Mouse (Mus musculus) retina, postnatal 7 days (tissue): ENCODE data around the gene Gm9964.
"Not testable (repeated sequence)": the region's sequence is repeated elsewhere in the genome, so short reads cannot be mapped to it uniquely, and the experiment has no call there.

Experiments used
- DNase-seq: peaks from one replicate; pipeline ENCODE4 v3.0.0-alpha.2; 2012; ENCODE audit warnings: low read depth, low spot score

Gm9964 gene

GRCm38 (mm10) chr11:79299719-79300431 is 3.2 kb upstream of the Gm9964 start:
- no peak for DNase-seq

DNA sequence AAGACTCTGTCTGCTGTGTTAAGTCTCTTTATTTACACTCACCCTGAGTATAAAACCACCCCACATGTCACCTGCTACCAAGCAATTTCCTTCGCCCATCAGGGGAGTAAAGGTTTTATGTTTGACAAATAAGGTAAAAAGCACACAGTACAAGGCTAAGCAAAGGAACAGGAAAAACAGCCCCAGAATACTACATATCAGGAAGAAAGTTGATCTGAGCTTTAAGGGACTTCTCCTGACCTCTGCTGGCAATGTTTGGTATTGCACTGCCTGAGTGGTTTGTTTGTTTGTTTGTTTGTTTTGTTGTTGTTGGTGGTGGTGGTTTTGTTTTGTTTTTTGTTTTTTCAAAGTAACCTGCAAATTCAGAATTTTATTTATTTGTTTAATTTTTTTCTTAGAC is 539 bp downstream of the Gm9964 start:
- DNase-seq, result peak; percentile 48

DNA sequence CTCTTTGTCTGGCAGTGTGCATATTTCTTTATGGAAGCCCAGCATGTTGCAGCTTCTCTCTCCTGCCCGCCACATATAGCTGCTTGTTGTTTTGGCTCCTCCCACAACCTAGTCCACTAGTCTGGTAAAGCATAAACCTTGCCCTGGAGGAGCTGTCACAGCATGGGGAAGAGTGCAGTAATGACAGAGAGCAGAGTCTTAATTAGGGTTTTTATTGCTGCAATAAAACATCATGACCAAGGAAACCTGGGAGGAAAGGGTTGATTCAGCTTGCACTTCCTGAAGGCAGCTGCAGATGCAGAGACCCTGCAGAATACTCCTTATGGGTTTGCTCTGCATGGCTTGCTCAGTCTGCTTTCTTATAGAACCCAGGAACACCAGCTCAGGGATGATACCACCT is 2.7 kb downstream of the Gm9964 start:
- no peak for DNase-seq

DNA sequence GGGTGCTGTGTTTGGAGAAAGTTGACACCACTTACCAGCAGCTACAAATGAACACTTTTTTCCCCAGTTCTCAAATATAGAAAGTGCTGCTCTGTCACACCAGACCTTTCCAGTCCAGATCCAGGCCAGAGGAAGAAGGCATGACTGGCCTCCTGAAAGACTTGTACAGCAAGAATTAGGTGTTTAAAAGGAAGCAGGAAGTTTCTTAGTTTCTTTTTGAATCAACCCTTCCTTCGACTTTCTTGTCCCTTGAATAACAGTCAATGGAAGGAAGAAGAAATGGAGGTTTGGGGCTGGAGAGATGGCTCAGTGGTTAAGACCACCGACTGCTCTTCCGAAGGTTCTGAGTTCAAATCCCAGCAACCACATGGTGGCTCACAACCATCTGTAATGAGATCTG is 3.7 kb downstream of the Gm9964 start:
- DNase-seq, result no peak

- no peak for DNase-seq
These were observed 4.6 kb downstream of the Gm9964 start for GRCm38 (mm10) chr11:79292130-79292529.

DNA sequence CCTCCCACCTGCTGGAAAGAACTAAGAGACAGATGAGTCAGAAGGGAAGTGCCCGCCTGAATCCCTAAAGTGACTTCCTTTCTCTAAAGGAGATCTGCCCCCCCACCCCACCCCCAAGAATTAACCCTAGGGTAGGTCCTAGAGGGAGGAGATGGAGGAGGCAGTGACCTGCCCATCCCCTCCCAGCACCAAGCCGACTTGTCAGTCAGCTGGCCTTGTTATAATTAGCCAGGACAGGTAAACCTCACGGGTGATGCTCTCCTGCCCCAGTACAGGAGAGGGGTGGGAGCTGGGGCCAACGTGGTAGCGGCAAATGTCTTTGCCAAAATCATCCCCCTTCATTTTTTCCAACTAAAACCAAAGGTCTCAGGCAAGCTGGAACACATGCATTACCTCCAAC is 5.1 kb downstream of the Gm9964 start:
- DNase-seq, result no peak

GRCm38 (mm10) chr11:79290473-79290872 is 6.2 kb downstream of the Gm9964 start:
- DNase-seq, result peak; percentile 37

DNA sequence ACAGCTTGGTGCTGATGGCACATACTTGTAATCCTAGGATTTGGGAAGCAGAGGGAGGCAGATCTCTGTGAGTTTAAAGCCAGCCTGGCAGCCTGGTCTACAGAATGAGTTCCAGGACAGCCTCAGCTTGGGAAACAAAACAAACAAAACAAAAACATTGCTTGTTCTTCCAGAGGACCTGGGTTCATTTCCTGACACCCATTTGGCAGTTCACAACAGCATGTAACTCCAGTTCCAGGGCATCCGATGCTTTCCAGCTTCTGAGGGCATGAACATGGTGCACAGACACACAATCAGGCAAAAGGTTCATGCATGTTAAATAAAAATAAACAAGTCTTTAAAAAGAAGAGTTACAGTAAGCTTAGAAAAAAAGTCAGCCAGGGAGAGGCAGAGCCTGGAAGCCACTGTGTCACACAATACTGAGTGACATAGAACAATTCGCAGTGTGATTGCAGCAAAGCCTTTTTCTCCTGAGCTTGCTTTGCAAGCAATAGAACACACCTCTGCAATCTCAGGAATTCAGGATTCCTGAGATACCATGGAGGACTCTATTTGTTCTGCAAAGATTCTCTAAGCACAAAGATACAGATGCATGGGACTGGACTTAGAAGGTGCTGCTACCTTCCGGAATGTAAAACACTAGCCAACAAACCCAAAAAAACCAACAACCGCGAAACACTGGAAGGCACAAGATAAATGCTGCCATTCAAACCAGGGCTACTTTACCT is 7.6 kb downstream of the Gm9964 start:
- no peak for DNase-seq

GRCm38 (mm10) chr11:79288278-79288843 is 8.3 kb downstream of the Gm9964 start:
- no peak for DNase-seq

DNA sequence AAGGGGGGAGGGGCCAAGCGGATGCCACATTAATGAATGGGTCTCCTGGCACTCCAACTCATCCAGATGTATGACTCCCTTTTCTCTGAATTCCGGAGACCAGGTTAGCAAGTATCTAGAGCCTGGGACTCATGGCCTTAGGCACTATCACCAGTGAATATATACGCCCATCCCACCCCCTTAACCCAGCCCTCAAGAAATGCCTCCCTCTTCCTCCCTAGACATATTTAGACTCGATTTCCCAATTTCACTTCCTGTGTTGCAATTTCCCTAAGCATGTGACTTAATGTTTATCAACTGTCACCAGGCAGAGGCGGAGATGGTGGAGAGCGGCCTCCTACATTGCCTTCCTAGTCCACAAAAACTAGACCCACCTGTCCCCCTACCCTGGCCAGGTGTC is 9.3 kb downstream of the Gm9964 start:
- DNase-seq, result no peak

DNA sequence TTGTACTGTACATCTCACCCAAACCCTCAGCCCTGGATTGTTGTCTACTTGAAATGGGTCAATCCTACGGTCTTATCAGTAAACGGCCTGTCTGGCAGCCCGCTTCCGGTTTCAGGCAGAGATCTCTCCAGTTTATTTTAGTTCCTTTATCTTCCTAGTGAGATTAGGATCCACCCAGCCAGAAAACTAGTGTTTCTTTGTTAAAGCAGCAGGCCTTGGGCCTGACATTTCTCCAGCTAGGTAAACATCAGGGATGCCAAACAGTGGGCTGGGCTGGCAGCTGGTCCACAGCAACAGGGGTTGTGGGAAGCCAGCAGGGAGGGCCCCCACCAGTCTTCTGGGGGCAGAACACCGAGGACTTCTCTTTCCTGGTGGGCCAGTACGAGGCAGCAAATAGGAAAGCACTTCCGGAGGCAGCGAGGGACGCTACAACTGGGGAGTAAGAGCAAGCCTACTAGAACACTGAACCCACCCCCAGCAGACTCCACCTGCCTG is 10.4 kb downstream of the Gm9964 start:
- no peak for DNase-seq

DNA sequence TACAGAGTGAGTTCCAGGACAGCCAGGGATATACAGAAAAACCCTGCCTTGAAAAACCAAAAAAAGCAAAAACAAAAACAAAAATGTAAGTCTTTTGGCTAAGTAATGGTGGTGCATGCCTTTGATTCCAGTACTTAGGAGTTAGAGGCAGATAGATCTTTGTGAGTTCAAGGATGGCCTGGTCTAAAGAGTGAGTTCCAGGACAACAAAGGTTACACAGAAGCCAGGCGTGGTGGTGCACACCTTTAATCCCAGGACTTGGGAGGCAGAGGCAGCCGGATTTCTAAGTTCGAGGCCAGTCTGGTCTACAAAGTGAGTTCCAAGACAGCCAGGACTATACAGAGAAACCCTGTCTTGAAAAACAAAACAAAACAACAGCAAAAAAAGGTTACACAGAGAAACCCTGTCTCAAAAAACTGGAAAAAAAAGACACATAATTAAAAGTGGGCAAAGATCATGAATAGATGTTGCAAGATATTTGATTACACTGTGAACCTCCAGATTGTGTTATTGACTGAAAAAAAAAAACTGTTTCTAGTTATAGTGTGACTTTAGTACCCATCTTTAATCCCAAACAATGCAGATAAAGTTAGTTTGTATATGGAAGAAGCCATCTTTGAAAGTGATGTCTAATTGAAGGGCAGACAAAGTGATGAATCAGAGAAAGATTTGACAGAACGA is 13.2 kb downstream of the Gm9964 start:
- no peak for DNase-seq

DNA sequence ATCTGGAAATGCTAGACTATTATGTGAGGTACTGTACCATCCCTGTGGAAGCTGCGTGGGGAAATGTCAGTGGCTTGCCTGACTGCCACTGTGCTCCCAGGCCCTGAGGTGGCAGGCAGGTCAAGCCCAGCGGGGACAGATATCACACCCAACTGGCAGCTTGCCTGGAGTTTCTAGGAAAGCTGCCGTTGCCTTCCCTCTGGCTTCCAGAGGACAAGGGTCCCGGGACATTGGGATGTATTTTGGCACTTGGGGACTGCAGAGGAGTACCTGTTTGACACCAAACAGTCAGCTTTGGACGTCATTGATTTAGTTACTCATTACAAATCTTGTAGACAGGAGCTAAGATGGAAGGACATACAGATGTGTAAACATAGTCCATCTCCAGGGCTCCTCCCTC is 15.3 kb downstream of the Gm9964 start:
- DNase-seq, result no peak

- no peak for DNase-seq
These were observed 16.8 kb downstream of the Gm9964 start for GRCm38 (mm10) chr11:79279732-79280405.

GRCm38 (mm10) chr11:79273757-79274156 is 22.9 kb downstream of the Gm9964 start:
- DNase-seq, result no peak

DNA sequence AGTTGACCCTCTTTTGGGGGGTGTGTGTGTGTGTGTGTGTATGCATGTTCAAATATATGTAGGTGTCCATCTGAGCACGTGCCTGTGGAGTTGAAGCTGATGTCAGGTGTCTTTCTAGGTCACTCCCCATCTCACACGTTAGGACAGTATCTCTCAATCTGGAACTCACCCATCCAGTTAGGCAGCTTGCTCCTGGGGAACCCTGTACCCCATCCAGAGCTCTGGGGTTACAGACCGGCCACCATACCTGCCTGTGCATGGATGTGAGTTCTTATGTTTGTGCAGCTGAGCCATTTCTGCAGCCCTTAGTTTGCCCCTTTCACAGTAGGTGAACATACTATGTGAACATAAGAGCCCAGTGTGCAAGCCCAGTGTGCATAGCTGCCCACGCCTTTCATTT is 23.7 kb downstream of the Gm9964 start:
- no peak for DNase-seq

DNA sequence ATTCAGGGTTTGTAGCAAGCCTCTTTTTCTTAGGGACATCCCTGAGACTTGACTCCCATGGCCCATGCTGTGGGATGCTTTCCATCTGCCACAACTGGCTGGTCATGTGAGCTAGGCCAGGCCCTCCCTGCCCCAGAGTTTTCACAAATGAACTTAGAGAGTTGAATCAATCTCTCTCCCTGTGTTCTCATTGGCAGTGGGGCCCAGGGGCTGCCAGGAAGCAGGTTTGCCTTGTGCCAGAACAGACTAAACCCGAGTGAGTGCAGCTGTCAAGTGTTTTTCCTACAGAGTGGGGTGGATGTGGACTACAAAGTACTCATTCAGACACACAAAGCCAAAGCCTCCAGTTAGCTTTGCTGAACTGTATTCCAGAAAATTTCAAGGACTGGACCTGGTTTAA is 29.5 kb downstream of the Gm9964 start:
- no peak for DNase-seq

DNA sequence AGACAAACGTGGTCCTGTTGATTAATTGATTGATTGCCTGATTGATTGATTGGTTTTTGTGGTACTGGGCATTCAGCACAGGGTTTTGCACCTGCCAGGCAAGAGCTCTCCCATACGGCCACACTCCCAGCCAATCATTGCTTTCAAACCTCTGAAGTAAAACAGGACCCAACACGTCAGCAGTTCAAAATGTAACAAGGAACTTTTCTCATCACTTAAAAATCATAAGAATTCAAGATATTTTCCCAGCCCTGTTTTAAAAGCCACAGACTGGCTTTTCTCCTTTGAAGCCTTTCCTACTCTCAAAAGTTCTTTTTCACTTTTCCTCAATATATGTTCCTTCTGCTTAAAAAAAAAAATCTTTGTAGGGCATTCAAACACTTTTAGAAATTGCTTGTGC is 32.3 kb downstream of the Gm9964 start:
- no peak for DNase-seq

- DNase-seq, result not testable (repeated sequence)
These were observed 36.6 kb downstream of the Gm9964 start for GRCm38 (mm10) chr11:79260126-79260525.

DNA sequence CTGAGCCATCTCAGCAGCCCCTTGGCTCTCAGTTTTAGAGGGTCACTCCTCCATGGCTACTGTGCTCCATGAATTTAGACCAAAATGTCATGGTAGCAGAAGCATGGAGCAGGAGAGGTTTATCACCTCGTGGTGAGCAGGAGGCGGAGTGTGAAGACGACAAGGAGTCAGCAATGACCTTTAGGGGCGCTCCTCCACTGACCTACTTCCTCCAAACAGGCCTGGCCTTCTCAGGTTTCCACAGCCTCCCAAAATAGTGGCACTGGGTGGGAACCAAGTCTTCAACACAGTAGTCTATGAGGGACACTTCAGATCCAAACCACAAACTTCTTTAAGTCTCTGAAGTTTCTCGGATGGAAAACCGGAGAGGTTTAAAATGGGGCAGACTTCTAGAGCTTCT is 38.0 kb downstream of the Gm9964 start:
- DNase-seq, result no peak

GRCm38 (mm10) chr11:79254391-79255098 is 42.2 kb downstream of the Gm9964 start, which contains the start of gene Wsb1:
Gene Wsb1, minus strand, starts transcription at chr11:79254671.
- peak; percentile 93 for DNase-seq
